Mouse (Mus musculus) lung, embryonic 14.5 days (tissue): ENCODE measurements around the gene Msantd1. TPM values are rescaled to one million over a fixed set of nuclear protein-coding genes. Genes with fewer than 3 reads are reported as not detected.

Source experiments
- ATAC-seq: fragments of 200-750 bp; cut with Nextera tagmentation; 2 replicates; pipeline ENCODE4 v1.8.0; 2017; ENCODE audit warnings: mild to moderate bottlenecking, moderate TSS enrichment, moderate library complexity; ENCODE audit not compliant: insufficient read depth
- DNase-seq: peaks from one replicate; pipeline ENCODE4 v3.0.0-alpha.2; 2015
- H3K27ac ChIP-seq: fragments of 300-500 bp; sonication (generic); 2 replicates; pipeline ENCODE4 v1.5.1; 2014; ENCODE audit warnings: low read depth, mild to moderate bottlenecking, moderate library complexity
- H3K27me3 ChIP-seq: fragments of 300-500 bp; sonication (generic); 2 replicates; pipeline ENCODE4 v1.6.1; 2014; ENCODE audit warnings: low read length, control low read depth; ENCODE audit not compliant: insufficient read depth
- H3K36me3 ChIP-seq: fragments of 300-500 bp; sonication (generic); 2 replicates; pipeline ENCODE4 v1.6.1; 2014; ENCODE audit warnings: control low read depth; ENCODE audit not compliant: insufficient read depth
- H3K4me1 ChIP-seq: fragments of 300-500 bp; sonication (generic); 2 replicates; pipeline ENCODE4 v1.6.1; 2014; ENCODE audit warnings: antibody characterized with exemption, control low read depth; ENCODE audit not compliant: insufficient read depth
- H3K4me2 ChIP-seq: fragments of 300-500 bp; sonication (generic); 2 replicates; pipeline ENCODE4 v1.6.1; 2014; ENCODE audit warnings: mild to moderate bottlenecking
- H3K4me3 ChIP-seq: fragments of 300-500 bp; sonication (generic); 2 replicates; pipeline ENCODE4 v1.5.1; 2014; ENCODE audit warnings: low read depth, low read length
- H3K9ac ChIP-seq: fragments of 300-500 bp; sonication (generic); 2 replicates; pipeline ENCODE4 v1.6.1; 2014
- H3K9me3 ChIP-seq: fragments of 300-500 bp; sonication (generic); 2 replicates; pipeline ENCODE4 v1.6.1; 2016; ENCODE audit warnings: low read depth, low read length, control low read depth
- CTCF ChIP-seq: IDR thresholded peaks from 2 replicates; pipeline ENCODE4 v1.5.1; 2016; ENCODE audit warnings: antibody characterized with exemption, low read depth
- WGBS: fragments of 180-500 bp; shearing (Covaris S2); extraction: QIAGEN DNeasy Blood & Tissue Kit; methylation state at CpG from one replicate; pipeline ENCODE4 v1.1.7; 2014; 5-methylcytosine and 5-hydroxymethylcytosine counted together
- polyA plus RNA-seq: library from polyadenylated mRNA; unstranded; fragments of >200 nt; fragmentation: Nextera tagmentation; extraction: Ambion mirVana; gene quantifications from 2 replicates; pipeline ENCODE4 v1.2.1, GENCODE M21; 2014

Msantd1 gene
- polyA plus RNA-seq, 1 experiment from 2014 or later, result 0.49 TPM

DNA sequence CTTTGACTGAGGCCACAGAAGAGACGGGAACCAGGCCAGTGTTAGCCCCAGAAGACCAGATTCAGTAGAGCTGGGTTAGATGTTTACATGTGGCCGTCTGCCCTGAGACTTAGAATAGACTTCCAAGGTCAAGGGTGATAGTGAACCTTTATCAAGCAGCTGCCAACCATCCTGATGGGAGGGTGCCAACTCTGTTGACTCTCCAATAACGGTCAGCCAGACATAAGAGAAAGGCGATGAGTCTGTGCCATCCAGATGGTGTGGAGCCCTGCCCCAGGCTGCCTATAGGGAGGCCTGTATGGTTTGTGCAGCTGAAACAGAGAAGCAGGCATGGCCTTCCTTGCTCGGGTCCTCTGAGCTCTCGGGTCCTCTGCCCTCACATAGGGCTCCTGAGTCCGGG lies 16.7 kb downstream of the Msantd1 start:
- Histone ChIP-seq H3K27me3 (no peaks in the 10 kb centered on the region), H3K27ac (no peak overlapping the region), H3K4me3 (no peak overlapping the region), H3K9me3 (no peaks in the 10 kb centered on the region), H3K4me1 (no peaks in the 10 kb centered on the region), H3K36me3 (0 out of 2 replicates have a peak, but pooled peaks cover 16% of the 10 kb centered on the region), H3K9ac (no peak overlapping the region), H3K4me2 (no peak overlapping the region)
- no peak for ATAC-seq
- WGBS, result 75% methylated on average over 7 of the region's 7 CpGs
- TF ChIP-seq CTCF, result no peak
- no peak for DNase-seq

DNA sequence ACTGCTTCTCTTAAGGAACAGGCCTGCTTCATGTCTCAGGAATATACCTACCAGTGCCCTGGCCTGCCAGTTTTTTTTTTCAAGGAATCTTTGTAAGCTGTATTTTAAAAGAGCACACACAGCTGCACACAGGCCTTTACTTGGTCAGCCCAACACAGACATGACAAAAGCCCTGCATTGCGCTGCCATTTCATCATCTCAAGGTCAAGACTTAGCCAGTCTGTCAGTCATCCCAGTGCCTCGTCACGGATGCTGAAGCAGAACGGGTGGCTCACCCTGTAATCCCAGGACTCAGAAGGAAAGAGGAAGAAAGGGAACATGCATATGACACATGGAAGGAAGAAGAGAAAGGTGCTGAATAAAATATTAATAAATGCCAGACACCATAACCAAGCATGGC lies 19.8 kb downstream of the Msantd1 start:
- Histone ChIP-seq H3K9ac (no peak overlapping the region), H3K4me2 (no peak overlapping the region), H3K4me1 (peaks cover 2% of the 10 kb centered on the region; the same call in 1 of the 2 replicates), H3K27me3 (no peaks in the 10 kb centered on the region), H3K9me3 (no peaks in the 10 kb centered on the region), H3K36me3 (0 out of 2 replicates have a peak, but pooled peaks cover 7% of the 10 kb centered on the region), H3K4me3 (no peak overlapping the region), H3K27ac (no peak overlapping the region)
- no peak for ATAC-seq
- DNase-seq, result no peak
- no peak for TF ChIP-seq CTCF
- 89% methylated on average over 4 of the region's 4 CpGs for WGBS

DNA sequence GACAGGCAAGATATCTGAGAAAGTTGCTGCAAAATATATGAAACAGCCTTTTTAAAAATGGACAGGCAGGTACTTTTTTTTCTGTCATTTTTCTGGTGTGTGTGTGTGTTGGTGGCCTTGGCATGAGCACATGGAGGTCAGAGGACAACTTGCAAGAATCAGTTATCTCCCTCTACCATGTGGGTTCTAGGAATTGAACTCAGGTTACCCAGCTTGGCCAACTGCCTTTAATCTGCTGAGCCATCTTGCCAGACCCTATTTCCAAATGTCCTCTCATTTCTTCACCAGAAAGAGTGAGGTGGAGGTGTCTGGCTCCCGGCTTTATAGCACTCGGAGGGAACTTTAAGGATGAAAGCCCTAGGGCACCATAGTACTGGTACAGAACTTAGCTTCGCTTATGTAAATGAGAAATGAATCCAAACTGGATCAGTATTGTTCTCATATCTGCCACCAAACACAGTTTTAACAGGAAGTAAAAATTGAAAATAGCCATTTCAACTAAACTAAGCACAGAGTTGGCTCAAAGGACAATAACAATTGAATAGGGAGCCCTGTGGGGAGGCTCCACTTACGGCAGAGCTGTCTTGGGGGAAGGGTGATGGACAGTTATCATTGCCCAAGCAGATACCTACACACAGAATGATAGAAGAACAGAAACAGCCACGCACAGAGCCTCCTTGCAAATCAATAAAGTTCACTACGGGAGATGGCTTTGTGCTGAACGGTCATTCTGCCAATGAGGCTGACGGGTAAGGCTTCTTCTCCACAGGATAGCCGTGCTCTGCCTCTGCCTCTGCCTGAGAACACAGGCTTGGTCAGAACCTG lies 22.6 kb downstream of the Msantd1 start:
- H3K27ac ChIP-seq, result no peak overlapping the region
- TF ChIP-seq CTCF, result no peak
- WGBS, result 85% methylated on average over 9 of the region's 9 CpGs

DNA sequence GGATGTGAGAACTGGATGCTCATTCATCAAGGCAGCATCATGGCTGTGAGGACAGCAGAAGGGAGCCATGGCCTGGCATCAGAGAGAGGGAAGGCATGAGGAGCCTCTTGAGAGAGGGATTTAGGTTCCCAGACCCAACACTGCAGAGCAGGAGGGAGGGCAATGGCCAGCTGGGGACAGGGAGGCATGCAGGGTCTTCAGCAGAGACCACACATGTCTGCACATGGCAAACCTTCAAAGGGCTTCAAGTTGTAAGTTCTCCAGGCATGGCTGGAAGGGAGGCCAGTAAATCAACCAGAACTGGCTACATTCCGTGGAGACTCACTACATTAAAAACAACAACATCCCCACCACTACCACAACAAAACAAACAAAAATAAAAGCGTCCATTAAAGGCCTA lies 23.3 kb downstream of the Msantd1 start:
- WGBS, result 54% methylated on average over 2 of the region's 2 CpGs
- no peak overlapping the region; the same call in 1 of the 2 replicates for H3K27ac ChIP-seq
- H3K4me3 ChIP-seq, result no peak overlapping the region
- DNase-seq (no peak), ATAC-seq (no peak)
- H3K9ac ChIP-seq, result no peak overlapping the region
- H3K9me3 ChIP-seq, result no peaks in the 10 kb centered on the region
- H3K4me1 ChIP-seq, result peaks cover 2% of the 10 kb centered on the region; the same call in 1 of the 2 replicates
- H3K4me2 ChIP-seq, result no peak overlapping the region
- TF ChIP-seq CTCF, result no peak
- no peaks in the 10 kb centered on the region for H3K36me3 ChIP-seq
- no peaks in the 10 kb centered on the region for H3K27me3 ChIP-seq

More for the DNA sequence above, 22.6 kb downstream of the Msantd1 start:
- H3K4me2 ChIP-seq, result no peak overlapping the region
- no peaks in the 10 kb centered on the region for H3K36me3 ChIP-seq
- peaks cover 2% of the 10 kb centered on the region; the same call in 1 of the 2 replicates for H3K4me1 ChIP-seq
- H3K4me3 ChIP-seq, result no peak overlapping the region
- H3K27me3 ChIP-seq, result no peaks in the 10 kb centered on the region
- no peaks in the 10 kb centered on the region for H3K9me3 ChIP-seq
- no peak for DNase-seq
- no peak overlapping the region for H3K9ac ChIP-seq
- no peak for ATAC-seq

DNA sequence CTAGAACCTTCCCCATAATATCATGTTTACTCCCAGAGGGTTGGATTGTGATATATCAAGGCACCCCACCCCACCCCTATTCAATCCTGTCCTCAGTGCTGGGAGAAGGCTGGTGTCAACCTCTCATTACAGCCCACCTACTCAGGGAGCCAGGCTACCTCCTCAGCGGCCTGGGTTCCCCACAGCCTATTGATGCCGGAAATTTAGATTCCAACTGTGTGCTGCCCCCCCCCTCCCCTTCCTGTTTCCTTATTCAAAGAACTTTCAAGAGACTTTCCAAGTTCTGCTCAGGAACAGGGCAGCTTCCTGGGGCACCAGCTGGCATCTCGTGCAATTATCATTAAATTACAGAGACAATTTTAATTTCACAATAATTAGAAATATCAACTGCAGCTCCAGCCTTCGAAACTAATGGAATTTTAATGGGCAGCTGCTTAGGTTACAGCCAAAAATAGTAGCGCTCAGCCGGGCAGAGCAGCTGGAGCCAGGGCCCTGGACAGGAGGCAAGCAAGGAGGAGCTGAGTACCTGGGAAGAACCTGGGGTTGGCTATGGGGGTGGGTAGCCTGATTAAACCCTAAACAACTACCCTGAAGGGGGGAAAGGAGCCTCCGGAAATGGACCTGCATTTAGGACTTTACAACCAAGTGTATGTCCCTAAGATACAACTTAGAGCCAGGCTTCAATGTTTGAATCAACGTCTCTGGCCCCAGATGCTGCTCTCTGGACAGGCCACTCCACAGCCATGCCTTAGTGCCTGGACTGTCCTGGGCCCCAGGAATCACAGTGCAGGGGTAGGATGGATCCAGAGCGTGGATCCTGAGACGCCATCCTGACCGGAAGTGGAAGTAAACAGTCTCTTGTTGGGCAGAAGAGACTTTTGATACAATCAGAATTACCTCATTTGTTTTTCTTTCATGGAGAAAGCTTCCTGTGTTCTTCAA lies 24.0 kb downstream of the Msantd1 start:
- H3K4me2 ChIP-seq, result no peak overlapping the region

DNA sequence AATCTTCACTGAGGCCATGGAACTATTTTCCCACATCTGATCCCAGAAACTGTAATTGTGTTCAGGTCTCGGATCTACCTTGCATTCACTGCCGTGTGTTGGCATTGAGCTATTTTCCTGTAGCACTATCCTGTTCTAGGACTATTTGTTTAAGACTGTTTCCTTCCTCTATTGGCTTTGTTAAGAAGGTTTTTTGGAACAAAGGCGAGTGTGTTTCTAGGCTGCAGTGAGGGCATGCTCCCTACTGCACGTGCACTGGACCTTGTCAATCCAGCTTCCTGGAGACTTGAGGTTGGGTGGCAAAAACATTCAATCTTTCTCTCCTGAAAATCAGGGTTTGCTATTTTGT lies 24.6 kb downstream of the Msantd1 start:
- peak; percentile 54 for DNase-seq
- H3K27ac ChIP-seq, result peak overlapping the region; percentile 78
- TF ChIP-seq CTCF, result no peak
- no peak overlapping the region for H3K4me2 ChIP-seq
- peaks cover 2% of the 10 kb centered on the region; the same call in 1 of the 2 replicates for H3K4me1 ChIP-seq
- 41% methylated on average over 4 of the region's 4 CpGs for WGBS
- H3K9ac ChIP-seq, result no peak overlapping the region
- H3K9me3 ChIP-seq, result no peaks in the 10 kb centered on the region
- H3K27me3 ChIP-seq, result no peaks in the 10 kb centered on the region
- ATAC-seq, result 0 out of 2 replicates have a peak, but pooled peaks have one; percentile 41
- no peaks in the 10 kb centered on the region for H3K36me3 ChIP-seq
- H3K4me3 ChIP-seq, result no peak overlapping the region

More for the DNA sequence above, 24.0 kb downstream of the Msantd1 start:
- WGBS, result 26% methylated on average over 11 of the region's 11 CpGs
- no peak overlapping the region for H3K9ac ChIP-seq
- no peaks in the 10 kb centered on the region for H3K36me3 ChIP-seq
- ATAC-seq (no peak; the same call in 1 of the 2 replicates), DNase-seq (peak; percentile 37)
- peak overlapping the region; percentile 78 for H3K27ac ChIP-seq
- no peaks in the 10 kb centered on the region for H3K9me3 ChIP-seq
- H3K27me3 ChIP-seq, result no peaks in the 10 kb centered on the region
- no peak for TF ChIP-seq CTCF
- no peak overlapping the region for H3K4me3 ChIP-seq
- H3K4me1 ChIP-seq, result peaks cover 2% of the 10 kb centered on the region; the same call in 1 of the 2 replicates

DNA sequence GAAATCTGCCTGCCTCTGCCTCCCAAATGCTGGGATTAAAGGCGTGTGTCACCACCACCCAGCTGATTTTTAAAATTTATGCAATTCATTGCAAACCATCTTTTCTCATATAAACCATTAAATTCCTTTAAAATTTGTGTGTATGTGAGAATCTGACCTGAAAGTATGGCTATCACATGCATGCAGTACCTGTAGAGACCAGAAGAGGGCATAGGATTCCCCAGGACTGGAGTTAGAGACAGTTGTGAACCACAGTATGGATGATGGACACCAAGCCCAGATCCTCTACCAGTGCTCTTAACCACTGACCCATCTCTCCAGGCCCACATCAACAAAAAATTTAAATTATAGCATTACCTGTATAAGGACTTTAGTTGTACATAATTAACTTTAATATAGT lies 25.6 kb downstream of the Msantd1 start:
- Histone ChIP-seq H3K4me3 (no peak overlapping the region), H3K4me2 (no peak overlapping the region), H3K27me3 (no peaks in the 10 kb centered on the region), H3K36me3 (no peaks in the 10 kb centered on the region), H3K4me1 (peaks cover 2% of the 10 kb centered on the region; the same call in 1 of the 2 replicates), H3K9ac (no peak overlapping the region), H3K9me3 (no peaks in the 10 kb centered on the region), H3K27ac (no peak overlapping the region)
- no peak for ATAC-seq
- 82% methylated on average over 1 of the region's 1 CpGs for WGBS
- TF ChIP-seq CTCF, result peak; percentile 54
- peak; percentile 27 for DNase-seq
